Mouse (Mus musculus) MEL (cell line): ENCODE data around the gene Ccdc125. TPM values are rescaled to one million over a fixed set of nuclear protein-coding genes. Genes with fewer than 3 reads are reported as not detected.
A peak's percentile ranks its signal among the peaks of the same experiment; 100 is the strongest.

Experiments used
- DNase-seq: peaks from one replicate; pipeline ENCODE4 v3.0.0; 2011; ENCODE audit warnings: low read depth, low spot score
- H3K27ac ChIP-seq: 2 replicates; pipeline ENCODE4 v1.5.1; 2012; ENCODE audit warnings: low read depth, mild to moderate bottlenecking, control low read depth, low read length, moderate library complexity; ENCODE audit not compliant: control insufficient read depth
- H3K27me3 ChIP-seq, 2 experiments: fragments of 150-350 bp in 1 of 2; sonication (generic) in 1 of 2; 2 replicates each; pipeline ENCODE4 v1.6.1; 2012; ENCODE audit warnings: low read length in 2 of 2, mild to moderate bottlenecking in 2 of 2, improper control_type of control experiment in 1 of 2, moderate library complexity in 1 of 2; ENCODE audit not compliant: insufficient read depth in 2 of 2, control insufficient read depth in 1 of 2
- H3K36me3 ChIP-seq, 2 experiments: 2 replicates each; pipeline ENCODE4 v1.6.1; 2012 to 2014; ENCODE audit warnings: low read length in 2 of 2, improper control_type of control experiment in 1 of 2, inconsistent platforms in 1 of 2, mild to moderate bottlenecking in 1 of 2; ENCODE audit not compliant: insufficient read depth in 2 of 2, control insufficient read depth in 1 of 2
- H3K4me1 ChIP-seq, 2 experiments: fragments of 150-350 bp in 1 of 2; sonication (generic) in 1 of 2; 2 replicates each; pipeline ENCODE4 v1.6.1; 2012; ENCODE audit warnings: low read length in 2 of 2, improper control_type of control experiment in 1 of 2, mild to moderate bottlenecking in 1 of 2; ENCODE audit not compliant: insufficient read depth in 2 of 2, control insufficient read depth in 1 of 2
- H3K4me3 ChIP-seq, 2 experiments: fragments of 150-350 bp in 1 of 2; sonication (generic) in 1 of 2; 2 replicates each; pipeline ENCODE4 v1.5.1; 2012; ENCODE audit warnings: low read depth in 2 of 2, low read length in 2 of 2, mild to moderate bottlenecking in 2 of 2, moderate library complexity in 2 of 2, control low read depth in 1 of 2, improper control_type of control experiment in 1 of 2; ENCODE audit not compliant: control insufficient read depth in 1 of 2, insufficient read depth in 1 of 2
- H3K79me2 ChIP-seq: 2 replicates; pipeline ENCODE4 v1.6.1; 2012; ENCODE audit warnings: mild to moderate bottlenecking, low read length, moderate library complexity; ENCODE audit not compliant: control insufficient read depth, poor library complexity, insufficient read depth
- H3K9ac ChIP-seq: 2 replicates; pipeline ENCODE4 v1.6.1; 2012; ENCODE audit warnings: low read depth, mild to moderate bottlenecking, control low read depth, low read length, moderate library complexity; ENCODE audit not compliant: control insufficient read depth, poor library complexity, severe bottlenecking
- H3K9me3 ChIP-seq: fragments of 150-350 bp; sonication (generic); replicated peaks from 2 replicates; pipeline ENCODE4 v1.6.1; 2012; ENCODE audit warnings: mild to moderate bottlenecking, low read length, improper control_type of control experiment, moderate library complexity; ENCODE audit not compliant: insufficient read depth
- CHD2 ChIP-seq: IDR thresholded peaks from 2 replicates; pipeline ENCODE4 v1.6.1; 2011; ENCODE audit warnings: low read length, improper control_type of control experiment
- CTCF ChIP-seq, 3 experiments: IDR thresholded peaks in 2 of 3; conservative IDR thresholded peaks in 1 of 3; 2 replicates each; pipeline ENCODE4 v1.5.1; 2011 to 2012; ENCODE audit warnings: low read length in 3 of 3, low read depth in 2 of 3, mild to moderate bottlenecking in 2 of 3, improper control_type of control experiment in 1 of 3, inconsistent platforms in 1 of 3, mixed read lengths in 1 of 3, moderate library complexity in 1 of 3; ENCODE audit not compliant: control insufficient read depth in 1 of 3, insufficient read depth in 1 of 3, poor library complexity in 1 of 3, severe bottlenecking in 1 of 3
- E2F4 ChIP-seq: IDR thresholded peaks from 2 replicates; pipeline ENCODE4 v1.6.1; 2011; ENCODE audit warnings: low read depth, low read length, improper control_type of control experiment, borderline replicate concordance
- EP300 ChIP-seq, 2 experiments: IDR thresholded peaks; 2 replicates each; pipeline ENCODE4 v1.6.1; 2011; ENCODE audit warnings: improper control_type of control experiment in 2 of 2, low read length in 2 of 2, low read depth in 1 of 2, mild to moderate bottlenecking in 1 of 2
- GATA1 ChIP-seq: IDR thresholded peaks from 2 replicates; pipeline ENCODE4 v1.6.1; 2011; ENCODE audit warnings: low read depth, low read length, improper control_type of control experiment
- JUND ChIP-seq: IDR thresholded peaks from 2 replicates; pipeline ENCODE4 v1.6.1; 2011; ENCODE audit warnings: low read depth, mild to moderate bottlenecking, improper control_type of control experiment, low read length
- MAX ChIP-seq: IDR thresholded peaks from 2 replicates; pipeline ENCODE4 v1.6.1; 2011; ENCODE audit warnings: low read length, improper control_type of control experiment
- MEF2A ChIP-seq: IDR thresholded peaks from 2 replicates; pipeline ENCODE4 v1.6.1; 2014; ENCODE audit warnings: low read depth, mild to moderate bottlenecking, inconsistent platforms, low read length, improper control_type of control experiment; ENCODE audit not compliant: poor library complexity, insufficient replicate concordance, severe bottlenecking; ENCODE audit errors: extremely low read depth
- MYB ChIP-seq: IDR thresholded peaks from 2 replicates; pipeline ENCODE4 v1.6.1; 2011; ENCODE audit warnings: mild to moderate bottlenecking, low read depth, low read length, improper control_type of control experiment
- MYC ChIP-seq: IDR thresholded peaks from 2 replicates; pipeline ENCODE4 v1.6.1; 2011; ENCODE audit warnings: low read depth, mild to moderate bottlenecking, low read length, improper control_type of control experiment, moderate library complexity
- NELFE ChIP-seq: IDR thresholded peaks from 2 replicates; pipeline ENCODE4 v1.6.1; 2011; ENCODE audit warnings: low read depth, low read length, improper control_type of control experiment
- POLR2A ChIP-seq, 2 experiments: IDR thresholded peaks; 2 replicates each; pipeline ENCODE4 v1.6.1; 2011 to 2012; ENCODE audit warnings: low read length in 2 of 2, mild to moderate bottlenecking in 2 of 2, control low read depth in 1 of 2, improper control_type of control experiment in 1 of 2, low read depth in 1 of 2, moderate library complexity in 1 of 2; ENCODE audit not compliant: control insufficient read depth in 1 of 2, insufficient read depth in 1 of 2, poor library complexity in 1 of 2
- POLR2AphosphoS2 ChIP-seq: IDR thresholded peaks from 2 replicates; pipeline ENCODE4 v1.6.1; 2011; ENCODE audit warnings: low read length, improper control_type of control experiment
- POLR2AphosphoS5 ChIP-seq: IDR thresholded peaks from 2 replicates; pipeline ENCODE4 v1.6.1; 2012; ENCODE audit warnings: low read depth, borderline replicate concordance, mild to moderate bottlenecking, inconsistent platforms, low read length, moderate library complexity, mixed read lengths
- RAD21 ChIP-seq: IDR thresholded peaks from 2 replicates; pipeline ENCODE4 v1.6.1; 2011; ENCODE audit warnings: mild to moderate bottlenecking, low read depth, low read length, improper control_type of control experiment
- SMC3 ChIP-seq: IDR thresholded peaks from 2 replicates; pipeline ENCODE4 v1.6.1; 2011; ENCODE audit warnings: low read depth, low read length, improper control_type of control experiment
- TAL1 ChIP-seq: IDR thresholded peaks from 2 replicates; pipeline ENCODE4 v1.6.1; 2012; ENCODE audit warnings: mild to moderate bottlenecking, inconsistent platforms, low read length, moderate library complexity, mixed read lengths
- TCF12 ChIP-seq: IDR thresholded peaks from 2 replicates; pipeline ENCODE4 v1.6.1; 2014; ENCODE audit warnings: low read depth, mild to moderate bottlenecking, inconsistent platforms, low read length, improper control_type of control experiment, moderate library complexity
- USF1 ChIP-seq: IDR thresholded peaks from 2 replicates; pipeline ENCODE4 v1.6.1; 2014; ENCODE audit warnings: low read depth, mild to moderate bottlenecking, inconsistent platforms, low read length, improper control_type of control experiment, moderate library complexity
- USF2 ChIP-seq, 2 experiments: IDR thresholded peaks; 2 replicates each; pipeline ENCODE4 v1.6.1; 2011 to 2012; ENCODE audit warnings: improper control_type of control experiment in 2 of 2, low read length in 2 of 2, borderline replicate concordance in 1 of 2, inconsistent platforms in 1 of 2, low read depth in 1 of 2, mild to moderate bottlenecking in 1 of 2; ENCODE audit not compliant: insufficient read depth in 1 of 2
- ZC3H11A ChIP-seq: IDR thresholded peaks from 2 replicates; pipeline ENCODE4 v1.6.1; 2012; ENCODE audit warnings: low read depth, mild to moderate bottlenecking, inconsistent platforms, low read length, improper control_type of control experiment
- ZKSCAN1 ChIP-seq: IDR thresholded peaks from 2 replicates; pipeline ENCODE4 v1.6.1; 2012; ENCODE audit warnings: low read depth, mild to moderate bottlenecking, inconsistent platforms, low read length, improper control_type of control experiment, moderate library complexity
- ZMIZ1 ChIP-seq: IDR thresholded peaks from 2 replicates; pipeline ENCODE4 v1.6.1; 2012; ENCODE audit warnings: low read depth, mild to moderate bottlenecking, inconsistent platforms, low read length, improper control_type of control experiment, moderate library complexity
- polyA plus RNA-seq, 2 experiments: library from polyadenylated mRNA; stranded (reverse) in 1 of 2; unstranded in 1 of 2; fragments of >175 nt in 1 of 2; fragments of >200 nt in 1 of 2; gene quantifications; 2 replicates each; pipeline versions ENCODE4 v1.2.1 to v1.2.4; 2012; ENCODE audit warnings: low replicate concordance in 2 of 2, low read depth in 1 of 2; ENCODE audit not compliant: insufficient read length in 2 of 2, insufficient read depth in 1 of 2, missing spikeins in 1 of 2
- total RNA-seq: library from RNA; depleted of rRNA; stranded (reverse); fragments of 300-350 nt; gene quantifications from 2 replicates; pipeline ENCODE4 v1.2.3, GENCODE M21; 2012

Gene Ccdc125
- total and polyA plus RNA-seq, 3 experiments, result 0.29 TPM; not detected in 2

DNA sequence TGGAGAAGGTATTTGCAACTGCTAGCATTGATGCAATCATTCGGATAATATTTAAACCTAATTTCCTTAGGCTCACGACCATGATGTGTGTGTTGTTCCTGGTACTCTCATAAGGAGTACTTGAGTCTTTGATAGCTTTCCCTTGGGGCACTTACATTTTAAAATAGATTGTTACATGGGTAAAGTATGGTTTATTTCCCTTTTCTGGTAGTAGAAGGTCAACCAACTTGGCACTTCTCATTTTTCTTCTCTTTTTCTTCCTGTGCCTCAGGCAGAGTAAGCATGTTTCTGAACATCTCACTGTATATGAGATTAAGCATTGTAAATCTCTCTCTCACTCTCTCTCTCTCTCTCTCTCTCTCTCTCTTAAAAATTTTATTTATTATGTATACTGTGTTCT is 13.3 kb downstream of the Ccdc125 start:
- H3K27me3 ChIP-seq, result no peaks in the 10 kb centered on the region
- TF ChIP-seq NELFE, result no peak
- TF ChIP-seq ZMIZ1, result no peak
- no peak for TF ChIP-seq CTCF (IDR thresholded peaks at IDR 0.05 in 2 of 3, conservative IDR thresholded peaks at IDR 0.05 in 1 of 3; ENCODE audit: control insufficient read depth in 1 of 3, insufficient read depth in 1 of 3, low read depth in 2 of 3, low read length in 3 of 3, poor library complexity in 1 of 3, severe bottlenecking in 1 of 3)
- TF ChIP-seq POLR2AphosphoS5, result no peak
- TF ChIP-seq GATA1, result no peak
- TF ChIP-seq E2F4, result no peak
- TF ChIP-seq POLR2AphosphoS2, result no peak
- TF ChIP-seq MEF2A, result no peak
- no peak for TF ChIP-seq USF2 (IDR thresholded peaks at IDR 0.05; ENCODE audit: borderline replicate concordance in 1 of 2, insufficient read depth in 1 of 2, low read depth in 1 of 2, low read length in 2 of 2)
- no peak for TF ChIP-seq CHD2
- TF ChIP-seq SMC3, result no peak
- no peak for TF ChIP-seq EP300 (IDR thresholded peaks at IDR 0.05; ENCODE audit: low read depth in 1 of 2, low read length in 2 of 2)
- TF ChIP-seq JUND, result no peak
- no peak for TF ChIP-seq MYB
- TF ChIP-seq, all 39 proteins: peak for 0
- Histone ChIP-seq H3K27ac (no peak overlapping the region), H3K9me3 (no peaks in the 10 kb centered on the region), H3K9ac (no peak overlapping the region), H3K4me3 (no peak overlapping the region), H3K79me2 (no peaks in the 10 kb centered on the region), H3K36me3 (peaks cover 0 to 7% of the 10 kb centered on the region in 2 experiments; a peak in 2 of 4 replicates), H3K4me1 (no peaks in the 10 kb centered on the region; a peak in 1 of 4 replicates)
- peak; percentile 47 for DNase-seq

DNA sequence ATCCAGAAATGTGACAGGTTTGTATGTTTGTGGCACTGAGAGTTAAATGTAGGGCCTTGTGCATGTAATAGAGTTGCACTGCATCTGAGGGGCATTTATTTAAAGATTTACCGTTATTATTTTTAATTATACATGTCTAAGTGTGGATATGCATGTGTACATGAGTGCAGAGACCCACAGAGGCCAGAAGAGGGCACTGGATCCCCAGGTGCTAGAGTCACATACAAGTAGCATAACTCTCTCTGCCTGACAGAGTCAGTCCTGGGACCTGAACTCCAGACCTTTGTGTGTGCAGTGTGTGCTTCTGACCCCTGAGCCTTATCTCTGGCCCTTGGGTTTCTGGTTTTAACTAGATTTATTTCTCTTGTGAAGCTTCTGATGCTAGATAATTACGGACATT is 14.8 kb downstream of the Ccdc125 start:
- Histone ChIP-seq H3K9ac (no peak overlapping the region), H3K4me1 (no peaks in the 10 kb centered on the region; a peak in 1 of 4 replicates), H3K27me3 (no peaks in the 10 kb centered on the region), H3K9me3 (no peaks in the 10 kb centered on the region), H3K36me3 (peaks cover 0 to 7% of the 10 kb centered on the region in 2 experiments; a peak in 2 of 4 replicates), H3K27ac (no peak overlapping the region), H3K79me2 (no peaks in the 10 kb centered on the region), H3K4me3 (no peak overlapping the region)
- TF ChIP-seq MAX, result no peak
- TF ChIP-seq USF1, result no peak
- no peak for TF ChIP-seq TAL1
- TF ChIP-seq MYC, result 0 out of 2 replicates have a peak, but pooled peaks have one; percentile 5
- TF ChIP-seq POLR2A (IDR thresholded peaks at IDR 0.05; ENCODE audit: control insufficient read depth in 1 of 2, insufficient read depth in 1 of 2, low read depth in 1 of 2, low read length in 2 of 2, poor library complexity in 1 of 2), result no peak
- peak; percentile 65; the same call in 1 of the 2 replicates for TF ChIP-seq ZC3H11A
- no peak for TF ChIP-seq MEF2A
- TF ChIP-seq ZKSCAN1, result no peak
- TF ChIP-seq TCF12, result no peak
- peak; percentile 69 for TF ChIP-seq SMC3
- TF ChIP-seq POLR2AphosphoS2, result no peak
- peak; percentile 75 to 80 (median 80) for TF ChIP-seq CTCF (IDR thresholded peaks at IDR 0.05 in 2 of 3, conservative IDR thresholded peaks at IDR 0.05 in 1 of 3; ENCODE audit: control insufficient read depth in 1 of 3, insufficient read depth in 1 of 3, low read depth in 2 of 3, low read length in 3 of 3, poor library complexity in 1 of 3, severe bottlenecking in 1 of 3)
- TF ChIP-seq RAD21, result peak; percentile 78
- no peak for TF ChIP-seq EP300 (IDR thresholded peaks at IDR 0.05; ENCODE audit: low read depth in 1 of 2, low read length in 2 of 2)
- DNase-seq, result peak; percentile 82
